In genomic region chr19:56201738-56202480, GRCm38 (mm10) we compare ENCODE assay signal across 8 mouse cellular contexts.
DNase-seq lines count a peak whose midpoint lies in the region; ATAC-seq and TF ChIP-seq lines count a peak whose summit lies in the region.

No protein-coding gene starts in this region.

- H3K27ac ChIP-seq in cerebellum, adult 2 months (ENCODE audit: insufficient read depth, low read length) = no peak overlapping the region
- no peak overlapping the region for H3K27ac ChIP-seq in spleen, adult 2 months (ENCODE audit: insufficient read depth, low read length)
- no peak overlapping the region for H3K27ac ChIP-seq in forebrain, embryonic 11.5 days (ENCODE audit: low read depth, low read length)
- H3K27ac ChIP-seq in kidney, embryonic 15.5 days = no peak overlapping the region
- H3K27ac ChIP-seq in midbrain, embryonic 10.5 days (replicated peaks) = peak overlapping the region; percentile 46

- DNase-seq in cerebellum, adult 2 months = peak in 1 of 2 experiments; percentile 11
- no peak for DNase-seq in cerebellum, adult 9-11 months
- peak in 1 of 2 experiments; percentile 24 for DNase-seq in spleen, adult 2 months (ENCODE audit: low read depth in 1 of 2, low spot score in 2 of 2)
- no peak for DNase-seq in spleen, adult 12 weeks (ENCODE audit: low spot score)
- DNase-seq in forebrain, embryonic 11.5 days (ENCODE audit: low spot score) = peak; percentile 77
- DNase-seq in midbrain, embryonic 10.5 days (ENCODE audit: low spot score) = peak; percentile 66
- DNase-seq in thymus, postnatal 36 days = peak; percentile 35 to 39

- no peaks in the 10 kb centered on the region for H3K36me3 ChIP-seq in spleen, adult 2 months (ENCODE audit: control insufficient read depth, insufficient read depth, low read length)
- H3K36me3 ChIP-seq in forebrain, embryonic 11.5 days (ENCODE audit: control insufficient read depth, insufficient read depth, low read length) = no peaks in the 10 kb centered on the region
- H3K36me3 ChIP-seq in kidney, embryonic 15.5 days = no peaks in the 10 kb centered on the region
- H3K36me3 ChIP-seq in midbrain, embryonic 10.5 days = no peaks in the 10 kb centered on the region

- no peaks in the 10 kb centered on the region for H3K27me3 ChIP-seq in cerebellum, adult 2 months (ENCODE audit: control insufficient read depth, insufficient read depth, low read length)
- H3K27me3 ChIP-seq in spleen, adult 2 months (ENCODE audit: control insufficient read depth, insufficient read depth, low read length) = no peaks in the 10 kb centered on the region
- 0 out of 2 replicates have a peak, but pooled peaks cover 2% of the 10 kb centered on the region for H3K27me3 ChIP-seq in forebrain, embryonic 11.5 days (ENCODE audit: control insufficient read depth, insufficient read depth, low read length)
- no peaks in the 10 kb centered on the region for H3K27me3 ChIP-seq in kidney, embryonic 15.5 days
- no peaks in the 10 kb centered on the region for H3K27me3 ChIP-seq in midbrain, embryonic 10.5 days (ENCODE audit: low read depth, poor library complexity, severe bottlenecking)

- H3K9me3 ChIP-seq in forebrain, embryonic 11.5 days (ENCODE audit: control insufficient read depth, low read length) = no peaks in the 10 kb centered on the region
- H3K9me3 ChIP-seq in kidney, embryonic 15.5 days (replicated peaks) = no peaks in the 10 kb centered on the region
- no peaks in the 10 kb centered on the region for H3K9me3 ChIP-seq in midbrain, embryonic 10.5 days (replicated peaks)

- H3K4me2 ChIP-seq in forebrain, embryonic 11.5 days (ENCODE audit: low read depth, low read length, severe bottlenecking) = no peak overlapping the region
- no peak overlapping the region for H3K4me2 ChIP-seq in kidney, embryonic 15.5 days

- peak; percentile 33; the same call in 1 of the 2 replicates for TF ChIP-seq CTCF in cerebellum, adult 2 months (IDR thresholded peaks at IDR 0.05; ENCODE audit: borderline replicate concordance, insufficient read depth, low read depth, low read length)
- TF ChIP-seq CTCF in spleen, adult 2 months (IDR thresholded peaks at IDR 0.05; ENCODE audit: extremely low read depth, insufficient read depth, insufficient read length, insufficient replicate concordance) = peak; percentile 55; the same call in 1 of the 2 replicates

- H3K4me3 ChIP-seq in cerebellum, adult 2 months (replicated peaks; ENCODE audit: insufficient read depth, low read depth, low read length) = no peak overlapping the region
- H3K4me3 ChIP-seq in spleen, adult 2 months (ENCODE audit: extremely low read depth, insufficient read depth, insufficient read length) = no peak overlapping the region
- no peak overlapping the region for H3K4me3 ChIP-seq in forebrain, embryonic 11.5 days (ENCODE audit: low read depth, low read length)
- H3K4me3 ChIP-seq in kidney, embryonic 15.5 days (replicated peaks) = no peak overlapping the region
- H3K4me3 ChIP-seq in midbrain, embryonic 10.5 days = no peak overlapping the region

- TF ChIP-seq POLR2A in cerebellum, adult 2 months (IDR thresholded peaks at IDR 0.05; ENCODE audit: borderline replicate concordance, insufficient read depth, low read length) = no peak
- TF ChIP-seq POLR2A in spleen, adult 2 months (IDR thresholded peaks at IDR 0.05; ENCODE audit: low read depth, low read length) = no peak

- 0 out of 2 replicates have a peak, but pooled peaks have one; percentile 46 for ATAC-seq in forebrain, embryonic 11.5 days (replicated peaks; ENCODE audit: low FRiP score)
- ATAC-seq in kidney, embryonic 15.5 days (replicated peaks; ENCODE audit: low FRiP score) = 0 out of 2 replicates have a peak, but pooled peaks have one; percentile 60

- no peaks in the 10 kb centered on the region for H3K4me1 ChIP-seq in cerebellum, adult 2 months (ENCODE audit: control insufficient read depth, insufficient read depth, low read length)
- H3K4me1 ChIP-seq in spleen, adult 2 months (ENCODE audit: control insufficient read depth, insufficient read depth, insufficient read length) = no peaks in the 10 kb centered on the region
- no peaks in the 10 kb centered on the region; the same call in 1 of the 2 replicates for H3K4me1 ChIP-seq in forebrain, embryonic 11.5 days (replicated peaks; ENCODE audit: control insufficient read depth, insufficient read depth, low read length)
- peaks cover 9% of the 10 kb centered on the region for H3K4me1 ChIP-seq in kidney, embryonic 15.5 days
- peaks cover 20% of the 10 kb centered on the region for H3K4me1 ChIP-seq in midbrain, embryonic 10.5 days

- no peak overlapping the region for H3K9ac ChIP-seq in forebrain, embryonic 11.5 days (ENCODE audit: low read length)
- no peak overlapping the region for H3K9ac ChIP-seq in kidney, embryonic 15.5 days

Comparison
In these comparisons a context has a peak if more than half of its experiments do, and no peak if none do; other contexts are left out.
1. DNase-seq: peak in forebrain, embryonic 11.5 days (single experiment), midbrain, embryonic 10.5 days (single experiment) and thymus, postnatal 36 days (2 of 2); none in cerebellum, adult 9-11 months (single experiment) and spleen, adult 12 weeks (single experiment).